Mouse (Mus musculus) CD4-positive, CD25-positive, alpha-beta regulatory T cell, adult 4 months (primary cell): ENCODE results near the gene P4ha1. TPM values are rescaled to one million over a fixed set of nuclear protein-coding genes. Genes with fewer than 3 reads are reported as not detected.
"Not testable (repeated sequence)": the region's sequence is repeated elsewhere in the genome, so short reads cannot be mapped to it uniquely, and the experiment has no call there.

ENCODE experiments used
- ATAC-seq: one replicate; pipeline ENCODE4 v1.8.0; 2017
- polyA plus RNA-seq, 2 experiments: library from polyadenylated mRNA; unstranded; fragments of 100-300 nt; shearing (Covaris generic); gene quantifications; one replicate each; pipeline ENCODE4 v1.2.1; 2017

The P4ha1 gene
- 10 to 100 TPM; 53.7 to 54.3 TPM for polyA plus RNA-seq

- ATAC-seq = peak; percentile 86
Measured at GRCm38 (mm10) chr10:59323100-59323487, at the start of gene P4ha1. P4ha1 (plus strand) TSS chr10:59323296.

DNA sequence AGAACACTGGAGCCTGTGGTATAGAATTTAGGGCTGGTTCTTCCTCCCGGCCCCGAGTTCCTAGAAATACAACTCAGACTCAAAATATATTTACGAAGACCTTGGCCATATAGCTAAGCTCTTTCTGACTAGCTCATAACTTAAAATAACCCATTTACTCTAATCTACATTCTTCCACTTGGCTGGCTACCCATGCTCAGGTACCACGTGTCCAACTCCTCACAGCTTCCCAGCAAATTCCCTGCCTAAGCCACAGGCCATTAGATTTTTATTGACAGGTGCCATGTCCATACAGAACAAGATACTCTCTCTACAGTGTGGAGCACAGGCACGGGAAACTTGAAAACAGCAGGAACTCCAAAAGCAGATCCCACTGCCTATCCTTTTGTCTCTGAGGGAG lies 47.4 kb upstream of the P4ha1 start:
- no peak for ATAC-seq

DNA sequence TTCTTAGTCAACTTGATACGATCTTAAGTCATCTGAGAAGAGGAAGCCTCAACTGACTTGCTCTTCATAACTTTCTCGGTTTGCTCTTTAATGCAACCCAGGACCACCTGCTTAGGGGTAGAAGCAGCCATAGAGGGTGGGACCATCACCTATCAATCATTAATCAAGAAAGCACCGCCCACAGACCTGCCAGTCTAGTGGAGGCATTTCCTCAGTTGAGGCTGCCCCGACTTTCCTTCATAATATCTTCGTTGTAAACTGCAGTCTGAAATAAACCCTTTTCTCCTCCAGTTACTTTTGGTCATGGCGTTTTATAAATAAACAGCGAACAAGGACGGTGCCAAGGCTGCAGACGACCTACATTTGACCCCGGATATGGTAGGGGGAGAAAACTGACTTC lies 46.0 kb upstream of the P4ha1 start:
- ATAC-seq = no peak

DNA sequence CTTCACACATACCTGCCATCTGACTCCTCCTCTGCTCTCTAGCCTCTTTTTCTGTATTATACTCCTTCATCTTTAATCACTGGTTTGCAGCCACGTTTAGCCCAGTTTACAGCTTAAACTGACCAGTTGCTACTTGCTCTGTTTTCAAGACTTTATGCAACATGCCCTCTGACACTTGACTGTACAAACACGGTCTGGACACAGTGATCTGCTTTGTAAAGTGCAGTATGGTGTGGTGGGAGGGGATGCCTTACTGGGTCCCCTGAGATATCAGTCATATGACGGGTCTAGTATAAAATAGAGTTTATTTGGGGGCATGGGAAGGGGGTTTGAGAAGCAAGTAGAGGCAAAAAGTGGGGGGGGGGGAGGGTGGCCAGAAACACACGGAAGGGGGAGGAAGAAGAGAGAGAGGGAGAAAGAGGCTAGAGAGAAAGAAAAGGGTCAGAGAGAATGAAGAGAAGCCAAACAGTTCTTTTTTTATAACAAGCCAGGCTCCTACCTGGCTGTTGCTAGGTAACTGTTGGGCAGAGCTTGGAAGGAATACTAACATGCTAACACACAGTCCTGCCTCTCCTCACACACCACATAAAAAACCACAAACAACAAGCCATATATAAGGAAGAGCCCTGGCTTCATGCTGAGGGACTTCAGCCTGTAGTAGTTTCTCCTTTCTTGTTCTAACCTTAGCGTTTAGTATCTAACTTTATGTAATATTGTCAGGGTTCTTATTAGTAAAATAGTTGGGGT lies 45.2 kb upstream of the P4ha1 start:
- no peak for ATAC-seq

DNA sequence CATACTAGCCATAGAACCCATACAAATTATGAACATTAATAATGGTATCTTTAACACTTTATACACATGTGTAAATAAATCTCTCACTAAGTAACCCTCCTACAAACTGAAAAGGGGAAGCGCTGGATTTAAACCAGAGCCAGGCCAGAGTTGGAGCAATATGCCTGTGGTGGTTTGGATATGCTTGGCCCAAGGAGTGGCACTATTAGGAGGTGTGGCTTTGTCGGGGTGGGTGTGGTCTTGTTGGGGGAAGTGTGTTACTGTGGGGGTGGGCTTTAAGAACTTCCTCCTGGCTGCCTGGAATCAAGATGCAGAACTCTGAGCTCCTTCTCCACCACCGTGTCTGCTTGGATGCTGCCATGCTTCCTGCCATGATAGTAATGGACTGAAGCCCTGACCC lies 39.9 kb upstream of the P4ha1 start:
- no peak for ATAC-seq

- no peak for ATAC-seq
Measured at GRCm38 (mm10) chr10:59283749-59284148, 39.3 kb upstream of the P4ha1 start.

DNA sequence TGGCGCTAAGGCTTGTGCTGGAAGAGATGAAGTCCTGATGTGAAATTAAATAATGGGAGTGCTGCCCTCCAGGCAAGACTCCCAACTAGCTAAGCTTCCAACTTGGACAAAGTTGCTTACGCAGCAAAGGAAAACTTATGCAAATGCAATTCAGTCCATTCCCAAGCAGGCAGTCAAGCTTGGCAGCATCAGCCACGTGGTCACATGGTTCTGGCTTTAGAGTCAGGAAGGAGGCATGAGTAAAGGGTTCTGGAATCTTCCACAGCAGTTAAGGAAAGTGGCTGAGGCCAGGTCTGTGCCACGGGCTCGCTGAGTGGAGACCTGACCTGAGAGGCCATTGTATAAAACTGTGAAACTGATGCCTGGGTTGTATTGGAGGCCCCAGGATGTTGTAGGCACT lies 37.6 kb upstream of the P4ha1 start:
- ATAC-seq = no peak

GRCm38 (mm10) chr10:59287251-59287650 lies 35.8 kb upstream of the P4ha1 start:
- no peak for ATAC-seq

- no peak for ATAC-seq
Measured at GRCm38 (mm10) chr10:59287662-59288061, 35.4 kb upstream of the P4ha1 start.

GRCm38 (mm10) chr10:59289062-59289461 lies 34.0 kb upstream of the P4ha1 start:
- no peak for ATAC-seq

DNA sequence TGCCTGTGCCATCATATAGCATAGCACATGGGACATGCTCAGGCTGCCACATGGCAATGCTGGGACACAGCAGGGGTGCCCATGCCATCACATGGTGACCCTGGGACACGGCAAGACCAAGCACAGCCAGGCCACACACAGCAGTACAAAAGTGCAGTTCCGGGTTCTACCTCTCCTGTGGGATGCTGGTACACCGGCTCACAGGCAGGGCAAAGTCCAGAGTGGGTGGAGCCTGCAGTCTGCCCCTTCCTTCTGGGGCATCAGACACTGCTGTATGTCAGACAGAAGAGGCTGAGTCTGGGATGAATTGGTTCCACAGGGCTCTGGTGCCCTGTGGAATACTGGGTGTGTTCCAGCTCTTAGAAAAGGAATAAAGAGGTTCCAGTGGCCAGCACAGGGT lies 31.6 kb upstream of the P4ha1 start:
- no peak for ATAC-seq

GRCm38 (mm10) chr10:59292079-59292478 lies 31.0 kb upstream of the P4ha1 start:
- no peak for ATAC-seq

GRCm38 (mm10) chr10:59292558-59292957 lies 30.5 kb upstream of the P4ha1 start:
- ATAC-seq = peak; percentile 56

DNA sequence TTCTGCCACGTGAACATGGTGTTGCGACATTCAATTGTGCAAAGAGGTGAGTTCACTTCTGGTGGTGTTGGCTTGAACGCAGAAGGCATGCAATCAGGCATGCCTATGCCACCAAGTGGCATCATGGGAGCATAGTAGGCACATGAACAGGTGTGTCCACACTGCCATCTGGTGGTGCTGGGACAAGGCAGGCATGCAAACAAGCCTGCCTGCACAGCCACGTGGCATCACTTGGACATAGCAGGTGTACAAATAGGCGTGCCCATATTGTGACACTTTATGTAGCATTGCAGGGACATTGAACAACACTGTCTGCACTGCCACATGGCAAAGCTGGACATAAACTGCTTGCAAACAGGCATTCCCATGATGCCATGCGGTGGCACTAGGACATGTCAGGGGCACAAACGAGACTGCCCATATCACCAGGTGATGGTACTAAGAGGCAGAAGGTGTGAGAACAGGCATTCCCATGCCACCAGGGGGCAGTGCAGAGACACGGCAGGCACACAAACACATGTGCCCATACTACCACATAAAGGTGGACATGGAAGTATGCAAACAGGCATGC lies 27.8 kb upstream of the P4ha1 start:
- peak; percentile 55 for ATAC-seq

GRCm38 (mm10) chr10:59296261-59296660 lies 26.8 kb upstream of the P4ha1 start:
- peak; percentile 68 for ATAC-seq

GRCm38 (mm10) chr10:59302671-59303070 lies 20.4 kb upstream of the P4ha1 start:
- not testable (repeated sequence) for ATAC-seq

- peak; percentile 78 for ATAC-seq
Measured at GRCm38 (mm10) chr10:59308993-59309715, 13.9 kb upstream of the P4ha1 start.

GRCm38 (mm10) chr10:59310124-59310523 lies 13.0 kb upstream of the P4ha1 start:
- ATAC-seq = no peak

DNA sequence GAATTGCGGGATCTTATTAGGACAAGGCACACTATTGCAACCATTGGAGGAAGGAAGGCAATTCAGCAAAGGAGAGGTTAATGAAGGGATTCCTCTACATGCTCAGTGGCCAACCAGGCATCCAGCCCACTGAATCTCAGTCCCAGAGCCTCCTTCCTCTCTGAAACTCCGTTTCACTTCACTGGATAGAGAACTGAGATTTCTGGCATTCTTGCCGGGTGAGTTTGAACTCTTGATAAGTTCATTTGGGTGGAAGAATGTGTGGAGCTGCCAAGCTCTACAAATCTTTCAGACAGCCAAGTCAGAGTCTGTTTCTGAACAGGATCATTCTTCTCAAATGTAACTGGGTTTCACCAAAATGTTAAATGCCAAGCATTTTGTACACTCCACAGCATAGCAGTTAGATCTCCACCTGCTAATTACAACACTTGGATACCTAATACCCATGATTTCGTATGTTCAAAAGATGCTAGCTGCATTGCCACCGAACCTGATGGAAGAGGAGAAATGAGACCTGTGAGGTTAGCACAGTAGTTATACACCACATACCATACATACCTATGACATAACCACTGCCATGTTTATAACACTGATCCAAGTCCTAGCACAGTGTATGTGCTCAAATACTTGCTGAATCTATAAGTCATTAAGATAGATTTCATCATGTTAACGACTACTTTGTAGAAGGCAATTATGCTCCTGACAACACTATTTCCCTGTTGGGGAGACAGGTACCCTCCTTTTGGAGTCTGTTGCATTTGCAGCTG lies 12.2 kb upstream of the P4ha1 start:
- no peak for ATAC-seq

- no peak for ATAC-seq
Measured at GRCm38 (mm10) chr10:59311881-59312280, 11.2 kb upstream of the P4ha1 start.

GRCm38 (mm10) chr10:59321112-59321511 lies 2.0 kb upstream of the P4ha1 start:
- no peak for ATAC-seq

DNA sequence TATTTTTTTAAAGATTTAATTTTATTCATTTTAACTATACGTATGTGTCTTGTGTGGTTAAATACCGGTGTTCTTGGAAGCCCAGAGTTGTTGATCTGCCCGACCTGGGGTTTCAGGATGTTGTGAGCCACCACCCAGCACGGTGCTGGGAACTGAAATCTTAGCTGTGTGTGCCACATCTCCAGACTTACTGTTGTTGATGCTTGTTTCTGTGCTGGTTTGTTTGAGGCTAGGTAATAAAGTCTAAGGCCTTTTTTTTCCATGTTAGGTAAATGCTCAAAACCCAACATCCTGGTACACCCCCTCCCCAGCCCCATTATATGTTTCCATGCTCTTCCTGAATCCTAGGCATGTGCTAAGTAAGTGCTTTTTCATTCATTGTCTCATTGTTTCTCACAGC lies 825 bp upstream of the P4ha1 start:
- peak; percentile 13 for ATAC-seq
